11 mouse cellular contexts compared by ENCODE assay signal in the genomic region with DNA sequence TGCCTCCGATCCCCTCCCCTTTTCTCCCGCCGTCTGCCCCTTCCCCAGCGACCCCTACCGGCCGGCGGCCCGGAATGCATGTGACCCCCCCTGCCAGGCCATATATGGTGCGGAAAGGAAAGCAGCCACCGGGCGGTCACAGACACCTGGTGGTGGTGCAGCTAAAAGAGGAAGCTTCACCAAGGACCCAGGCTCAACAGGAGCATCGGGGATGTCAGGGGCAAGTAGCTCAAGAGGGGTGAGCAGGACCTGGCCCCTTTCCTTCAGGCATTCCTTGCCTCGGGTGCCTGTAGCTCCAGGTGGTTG. TPM values are rescaled to one million over a fixed set of nuclear protein-coding genes. Genes with fewer than 3 reads are reported as not detected.
DNase-seq lines count a peak whose midpoint lies in the region; ATAC-seq lines count a peak whose summit lies in the region.
"Not testable (repeated sequence)": the region's sequence is repeated elsewhere in the genome, so short reads cannot be mapped to it uniquely, and the experiment has no call there.
"Had no signal": no experiment of that assay in that cellular context is flagged by ENCODE, and none has a peak within 500 bp of the region (broad histone marks: within the 10 kb centered on the region; RNA-seq: fewer than 3 reads in every experiment).

No protein-coding gene starts in this region.

- not testable (repeated sequence) for H3K36me3 ChIP-seq in forebrain, embryonic 15.5 days; heart, embryonic 15.5 days; intestine, embryonic 15.5 days; lung, embryonic 16.5 days (ENCODE audit: control insufficient read depth, insufficient read depth, low read length); neural tube, embryonic 14.5 days (ENCODE audit: control insufficient read depth, insufficient read depth, low read length)

- 0% methylated on average over 6 of the region's 13 CpGs for WGBS in forebrain, embryonic 15.5 days
- WGBS in heart, embryonic 15.5 days = 0% methylated on average over 5 of the region's 13 CpGs
- WGBS in intestine, embryonic 15.5 days = 0% methylated on average over 5 of the region's 13 CpGs
- WGBS in lung, embryonic 16.5 days = 0% methylated on average over 4 of the region's 13 CpGs
- 0% methylated on average over 4 of the region's 13 CpGs for WGBS in neural tube, embryonic 14.5 days

- intact Hi-C loops in left cerebral cortex, postnatal 4 days (cut with DNase I) = not testable (repeated sequence)

- H3K27me3 ChIP-seq in forebrain, embryonic 15.5 days; heart, embryonic 15.5 days; intestine, embryonic 15.5 days (replicated peaks); lung, embryonic 16.5 days (ENCODE audit: control insufficient read depth, insufficient read depth, low read depth, low read length); neural tube, embryonic 14.5 days (ENCODE audit: control insufficient read depth, insufficient read depth, low read length): not testable (repeated sequence)

- not testable (repeated sequence) for H3K9ac ChIP-seq in forebrain, embryonic 15.5 days (replicated peaks); heart, embryonic 15.5 days; intestine, embryonic 15.5 days; lung, embryonic 16.5 days (ENCODE audit: low read length); neural tube, embryonic 14.5 days (replicated peaks; ENCODE audit: low read depth, low read length)

- not testable (repeated sequence) for H3K27ac ChIP-seq in forebrain, embryonic 15.5 days (replicated peaks); heart, embryonic 15.5 days; intestine, embryonic 15.5 days; lung, embryonic 16.5 days (ENCODE audit: low read length); neural tube, embryonic 14.5 days (ENCODE audit: low read depth, low read length)

- ATAC-seq in forebrain, embryonic 15.5 days (replicated peaks); heart, embryonic 15.5 days (replicated peaks; ENCODE audit: insufficient number of reproducible peaks, insufficient read depth, low FRiP score, low read depth); intestine, embryonic 15.5 days; lung, embryonic 16.5 days (ENCODE audit: low read depth); neural tube, embryonic 14.5 days (ENCODE audit: low read depth): not testable (repeated sequence)

- H3K4me3 ChIP-seq in forebrain, embryonic 15.5 days = peak overlapping the region; percentile 47
- H3K4me3 ChIP-seq in heart, embryonic 15.5 days = peak overlapping the region; percentile 52
- H3K4me3 ChIP-seq in intestine, embryonic 15.5 days (replicated peaks) = peak overlapping the region; percentile 41
- H3K4me3 ChIP-seq in lung, embryonic 16.5 days (ENCODE audit: low read length) = peak overlapping the region; percentile 42
- H3K4me3 ChIP-seq in neural tube, embryonic 14.5 days (ENCODE audit: low read depth, low read length) = peak overlapping the region; percentile 36; the same call in 1 of the 2 replicates

- peak; percentile 1 to 7 for DNase-seq in cerebellum, postnatal 14 days
- DNase-seq in left cerebral cortex, postnatal 4 days = peak; percentile 5
- DNase-seq in thymus, adult 18-20 months = peak; percentile 5 to 14

- H3K4me1 ChIP-seq in forebrain, embryonic 15.5 days; heart, embryonic 15.5 days (replicated peaks); intestine, embryonic 15.5 days (replicated peaks); lung, embryonic 16.5 days (replicated peaks; ENCODE audit: control insufficient read depth, insufficient read depth, low read length); neural tube, embryonic 14.5 days (ENCODE audit: control insufficient read depth, insufficient read depth, low read length): not testable (repeated sequence)

- not testable (repeated sequence) for H3K9me3 ChIP-seq in forebrain, embryonic 15.5 days; heart, embryonic 15.5 days (replicated peaks); intestine, embryonic 15.5 days; lung, embryonic 16.5 days (ENCODE audit: control insufficient read depth, low read length); neural tube, embryonic 14.5 days (ENCODE audit: control insufficient read depth, low read length)

- peak overlapping the region; percentile 48 for H3K4me2 ChIP-seq in forebrain, embryonic 15.5 days (replicated peaks)
- H3K4me2 ChIP-seq in heart, embryonic 15.5 days = peak overlapping the region; percentile 65
- H3K4me2 ChIP-seq in intestine, embryonic 15.5 days (replicated peaks) = peak overlapping the region; percentile 56
- H3K4me2 ChIP-seq in lung, embryonic 16.5 days (ENCODE audit: low read depth, low read length) = peak overlapping the region; percentile 46
- not testable (repeated sequence) for H3K4me2 ChIP-seq in neural tube, embryonic 14.5 days (ENCODE audit: low read depth, low read length)

RNA-seq across cellular contexts. Expression of a gene that starts 15.1 kb away (rescaled TPM):
- 9.8 and 11.7 TPM in 2 replicates for polyA plus RNA-seq in forebrain, embryonic 15.5 days (2015; fragmentation: Nextera tagmentation; extraction: Ambion mirVana)
- polyA plus RNA-seq in heart, embryonic 15.5 days (2015; fragmentation: Nextera tagmentation; extraction: Ambion mirVana) = 7.7 and 7.8 TPM in 2 replicates
- polyA plus RNA-seq in intestine, embryonic 15.5 days (2015; fragmentation: Nextera tagmentation; extraction: Ambion mirVana) = 3.0 TPM in 2 replicates
- 10 to 100 TPM; 14.5 to 15.8 TPM for total RNA-seq in left cerebral cortex, postnatal 4 days (2021)
- 3.1 and 4.0 TPM in 2 replicates for polyA plus RNA-seq in lung, embryonic 16.5 days (2015; fragmentation: Nextera tagmentation; extraction: Ambion mirVana)
- 17.7 and 19.6 TPM in 2 replicates for polyA plus RNA-seq in neural tube, embryonic 14.5 days (2014; fragmentation: Nextera tagmentation; extraction: Ambion mirVana)
- polyA plus RNA-seq: adrenal gland, adult 2 months had no signal

RNA-seq across cellular contexts. Expression of a gene that starts 17.0 kb away (rescaled TPM):
- not detected in 2 replicates for polyA plus RNA-seq in forebrain, embryonic 15.5 days (2015; fragmentation: Nextera tagmentation; extraction: Ambion mirVana)
- polyA plus RNA-seq in heart, embryonic 15.5 days (2015; fragmentation: Nextera tagmentation; extraction: Ambion mirVana) = not detected in 2 replicates
- polyA plus RNA-seq in intestine, embryonic 15.5 days (2015; fragmentation: Nextera tagmentation; extraction: Ambion mirVana) = not detected in 2 replicates
- total RNA-seq in left cerebral cortex, postnatal 4 days (2021) = under 1 TPM; 0.52 to 0.97 TPM
- not detected in 2 replicates for polyA plus RNA-seq in lung, embryonic 16.5 days (2015; fragmentation: Nextera tagmentation; extraction: Ambion mirVana)
- not detected in 2 replicates for polyA plus RNA-seq in neural tube, embryonic 14.5 days (2014; fragmentation: Nextera tagmentation; extraction: Ambion mirVana)
- total RNA-seq: adrenal gland, adult 2 months; megakaryocyte-erythroid progenitor cell, adult 5-6 weeks had no signal
- polyA plus RNA-seq: adrenal gland, adult 2 months had no signal

RNA-seq across cellular contexts. Expression of a gene that starts 37.1 kb away (rescaled TPM):
- not detected in 2 replicates for polyA plus RNA-seq in forebrain, embryonic 15.5 days (2015; fragmentation: Nextera tagmentation; extraction: Ambion mirVana)
- polyA plus RNA-seq in heart, embryonic 15.5 days (2015; fragmentation: Nextera tagmentation; extraction: Ambion mirVana) = not detected in 2 replicates
- polyA plus RNA-seq in intestine, embryonic 15.5 days (2015; fragmentation: Nextera tagmentation; extraction: Ambion mirVana) = not detected in 2 replicates
- not detected for total RNA-seq in left cerebral cortex, postnatal 4 days (2021)
- polyA plus RNA-seq in lung, embryonic 16.5 days (2015; fragmentation: Nextera tagmentation; extraction: Ambion mirVana) = not detected in 2 replicates
- not detected in 2 replicates for polyA plus RNA-seq in neural tube, embryonic 14.5 days (2014; fragmentation: Nextera tagmentation; extraction: Ambion mirVana)
- total RNA-seq: adrenal gland, adult 2 months; heart, postnatal 25 days; megakaryocyte-erythroid progenitor cell, adult 5-6 weeks had no signal
- polyA plus RNA-seq: adrenal gland, adult 2 months had no signal
